Mouse (Mus musculus): Measurements from ENCODE around the gene Agtpbp1. TPM values are rescaled to one million over a fixed set of nuclear protein-coding genes. Genes with fewer than 3 reads are reported as not detected.
"Not testable (repeated sequence)": the region's sequence is repeated elsewhere in the genome, so short reads cannot be mapped to it uniquely, and the experiment has no call there.

Gene Agtpbp1
- total RNA-seq (2021) = 29.6 and 32.2 TPM in 2 replicates
- long read RNA-seq, experiment 1, partial matches to known transcripts = 2 of 12 reads
- long read RNA-seq, experiment 1, other reads (novel, unspliced or antisense) = 8 of 12 reads
- long read RNA-seq, experiment 2, full-length matches to known transcripts = 3 of 11 reads
- long read RNA-seq, experiment 2, partial matches to known transcripts = 0 of 11 reads
- long read RNA-seq, experiment 2, other reads (novel, unspliced or antisense) = 8 of 11 reads

DNA sequence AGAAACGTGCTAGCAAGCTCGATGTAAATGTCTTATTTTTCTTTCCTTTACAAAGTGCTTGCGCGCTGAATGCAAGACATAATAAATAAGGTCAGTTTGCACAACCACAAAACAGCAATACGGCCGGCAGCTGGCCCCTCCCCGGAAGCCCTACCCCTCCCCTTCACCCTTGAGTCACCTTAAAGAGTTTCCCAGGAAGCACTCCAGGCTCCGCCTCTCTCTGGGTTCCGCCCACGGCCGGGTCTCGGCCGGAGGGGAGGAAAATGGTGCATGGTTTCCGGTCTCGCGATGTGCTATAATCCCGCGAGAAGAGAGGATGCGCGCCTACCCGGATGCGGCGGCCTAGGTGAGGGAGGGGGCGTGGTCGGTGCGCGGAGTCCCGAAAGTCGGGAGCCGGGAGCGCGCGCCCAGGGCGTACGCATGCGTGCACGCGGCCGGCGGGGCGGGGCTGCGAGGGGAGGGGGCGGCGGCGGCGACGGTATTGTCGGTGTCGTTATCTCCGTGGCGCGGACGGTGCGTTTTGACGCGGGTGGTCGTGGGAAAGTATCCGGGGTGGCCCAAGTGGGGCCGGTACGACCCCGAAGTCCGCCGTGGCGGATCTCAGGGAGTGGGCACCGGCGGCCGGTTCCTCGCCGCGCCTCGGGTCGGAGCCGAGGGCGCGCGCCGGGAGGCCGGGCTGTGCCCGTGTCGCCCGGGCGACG, at the start of gene Agtpbp1, which contains the start of gene Naa35:
TSS of gene Agtpbp1 (minus strand) at position 281 of the 701 bp plus-strand sequence.
TSS of gene Naa35 (plus strand) at position 313 of the 701 bp plus-strand sequence.
- peak; percentile 100 for DNase-seq

GRCm38 (mm10) chr13:59634637-59635036, 49.6 kb upstream of the Agtpbp1 start:
- no peak for DNase-seq

DNA sequence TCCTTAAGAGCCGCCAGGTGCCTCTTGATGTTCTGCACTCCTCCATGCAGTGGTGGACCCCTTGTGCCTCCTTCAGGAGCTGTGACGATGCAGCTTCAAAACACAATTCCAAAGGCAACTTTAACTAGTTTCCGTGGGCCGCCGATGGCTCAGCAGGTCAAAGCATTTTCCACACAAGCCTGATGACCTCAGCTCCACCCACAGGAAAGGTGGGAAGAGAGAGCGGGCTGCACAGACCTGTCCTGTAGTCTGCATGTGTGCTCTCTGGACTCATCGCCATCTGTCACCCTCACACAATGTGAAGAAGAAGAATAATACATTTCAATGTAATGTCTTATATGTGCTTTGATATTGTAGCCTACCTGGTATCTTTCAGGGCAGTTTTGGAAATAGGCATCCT, 41.7 kb upstream of the Agtpbp1 start:
- no peak for DNase-seq

DNA sequence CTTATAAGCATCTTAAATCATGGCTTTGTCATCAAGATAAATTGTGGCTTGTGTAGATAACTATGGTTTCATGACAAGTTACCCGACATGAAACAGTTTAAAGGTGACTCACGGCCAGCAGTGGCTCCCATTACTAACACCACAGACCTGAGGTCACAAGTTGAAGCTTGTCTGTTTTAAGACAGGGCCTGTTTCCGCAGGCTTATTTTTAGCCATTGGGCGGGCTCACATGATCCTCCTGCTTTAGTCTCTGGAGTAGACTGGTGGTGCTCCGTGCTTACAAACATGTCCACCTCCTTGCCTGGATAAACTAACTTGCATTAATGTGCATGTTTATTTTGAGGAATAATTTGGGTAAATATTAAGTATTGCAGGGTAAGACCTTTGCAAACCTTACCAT, 39.9 kb upstream of the Agtpbp1 start:
- no peak for DNase-seq

GRCm38 (mm10) chr13:59624389-59624788, 39.4 kb upstream of the Agtpbp1 start:
- DNase-seq = no peak

DNA sequence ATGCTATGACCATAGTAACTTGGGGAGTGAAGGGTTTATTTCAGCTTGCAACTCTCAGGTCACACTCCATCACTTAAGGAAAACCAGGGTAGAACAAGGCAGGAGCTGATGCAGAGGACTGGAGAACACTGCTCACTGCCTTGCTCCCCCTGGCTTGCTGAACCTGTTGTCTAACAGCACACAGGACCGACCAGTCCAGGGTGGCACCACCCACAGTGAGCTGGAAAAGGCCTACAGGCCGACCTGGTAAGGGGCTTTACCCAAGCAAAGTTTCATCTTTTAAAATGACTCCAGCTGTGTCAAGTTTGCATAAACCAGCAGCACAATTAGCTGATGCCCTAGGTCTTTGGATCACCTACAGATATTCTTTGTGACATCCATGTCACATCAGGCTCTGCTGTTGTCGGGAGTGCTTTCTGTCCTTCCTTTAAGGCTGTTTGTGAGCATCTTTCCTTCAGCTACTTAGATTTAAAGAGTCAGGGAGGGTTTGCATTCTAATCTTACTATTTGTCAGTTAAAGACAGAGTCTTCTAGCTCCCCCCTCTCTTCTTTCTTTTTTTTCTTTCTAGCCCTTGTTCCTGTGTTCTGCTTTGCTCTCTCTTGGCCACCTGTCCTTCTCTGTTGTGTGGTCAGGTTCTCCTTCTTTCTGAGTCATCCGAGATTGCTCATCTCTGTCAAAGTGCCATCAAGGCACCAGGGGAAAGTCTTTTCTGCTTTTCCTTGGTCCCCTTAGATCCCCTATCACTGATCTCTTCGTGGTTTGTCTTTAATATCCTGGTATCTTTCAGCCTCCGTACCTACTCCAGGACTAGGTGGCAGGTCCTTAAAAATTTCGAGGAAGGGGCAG, 36.8 kb upstream of the Agtpbp1 start:
- no peak for DNase-seq

- no peak for DNase-seq
Observed at GRCm38 (mm10) chr13:59618463-59618862, 33.4 kb upstream of the Agtpbp1 start.

- DNase-seq = no peak
Observed at GRCm38 (mm10) chr13:59615554-59615953, 30.5 kb upstream of the Agtpbp1 start.

DNA sequence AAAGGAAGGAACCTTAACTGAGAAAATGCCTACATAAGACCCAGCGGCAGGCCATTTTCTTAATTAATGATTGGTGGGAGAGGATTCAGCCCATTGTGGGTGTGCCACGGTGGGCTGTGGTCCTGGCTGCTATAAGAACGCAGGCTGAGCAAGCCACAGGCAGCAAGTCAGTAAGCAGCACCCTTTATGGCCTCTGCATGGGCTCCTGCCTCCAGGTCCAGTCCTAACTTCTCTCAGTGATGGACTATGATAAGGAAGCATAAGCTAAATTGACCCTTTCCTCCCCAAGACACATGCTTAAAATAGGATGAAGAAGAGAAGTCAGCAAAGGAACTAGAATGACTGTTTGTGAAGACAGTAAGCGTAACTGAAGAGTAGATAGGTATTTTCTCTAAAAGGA, 30.1 kb upstream of the Agtpbp1 start:
- DNase-seq = no peak

DNA sequence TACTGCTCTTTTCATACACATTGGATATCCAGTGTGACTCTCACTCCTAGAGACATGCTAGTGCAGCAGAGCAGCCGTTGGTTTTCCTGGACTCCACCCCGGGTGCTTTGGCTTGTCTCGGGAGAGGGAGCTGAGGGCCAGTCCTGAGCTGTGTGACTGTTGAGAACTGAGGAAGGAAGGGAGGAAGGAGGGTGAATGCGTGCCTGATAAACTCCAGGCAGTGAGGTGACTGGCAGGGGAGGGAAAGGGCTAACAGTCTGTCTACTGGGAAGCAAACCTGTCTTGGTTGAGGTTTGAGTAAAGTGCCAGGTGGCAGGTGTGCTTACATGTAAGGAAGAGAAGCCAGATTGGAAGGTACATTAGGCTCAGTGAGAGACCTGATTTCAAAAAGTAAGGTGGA, 28.8 kb upstream of the Agtpbp1 start:
- DNase-seq = no peak

DNA sequence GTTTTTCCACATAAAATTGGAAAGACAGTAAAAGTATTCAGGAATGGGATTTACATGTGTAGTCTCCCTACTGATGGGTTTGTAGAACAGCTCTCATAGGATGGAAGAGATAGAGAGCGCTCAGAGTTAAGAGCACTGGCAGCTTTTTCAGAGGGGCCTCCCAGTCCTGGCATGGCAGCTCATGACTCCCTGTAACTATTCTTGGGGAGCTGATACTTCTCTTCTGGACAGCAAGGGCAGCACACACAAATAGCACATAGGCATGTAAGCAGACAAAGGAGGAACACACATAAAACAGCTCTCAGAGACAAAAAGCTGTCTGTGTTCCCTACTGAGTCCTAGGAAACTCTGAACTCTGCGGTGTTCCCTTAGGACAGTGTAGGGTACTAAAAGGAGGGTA, 25.4 kb upstream of the Agtpbp1 start:
- DNase-seq = no peak

DNA sequence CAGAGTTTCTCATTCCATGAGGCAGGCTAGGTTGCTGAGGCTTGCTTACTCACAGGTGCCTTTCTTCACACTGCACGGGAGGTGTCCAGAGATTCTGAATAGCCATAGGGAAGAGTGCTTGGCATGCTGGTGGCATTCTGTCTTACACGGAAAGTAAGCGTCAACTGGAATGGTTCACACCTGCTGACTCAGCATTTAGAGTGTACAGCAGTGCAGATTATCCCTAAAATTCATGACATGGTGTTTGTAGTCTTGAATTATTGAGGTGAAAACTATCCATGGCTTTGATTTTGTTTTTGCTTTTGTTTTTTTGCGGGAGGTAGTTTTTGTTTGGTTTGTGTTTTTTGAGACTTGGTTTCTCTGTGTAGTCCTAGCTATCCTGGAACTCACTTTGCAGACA, 24.9 kb upstream of the Agtpbp1 start:
- no peak for DNase-seq

DNA sequence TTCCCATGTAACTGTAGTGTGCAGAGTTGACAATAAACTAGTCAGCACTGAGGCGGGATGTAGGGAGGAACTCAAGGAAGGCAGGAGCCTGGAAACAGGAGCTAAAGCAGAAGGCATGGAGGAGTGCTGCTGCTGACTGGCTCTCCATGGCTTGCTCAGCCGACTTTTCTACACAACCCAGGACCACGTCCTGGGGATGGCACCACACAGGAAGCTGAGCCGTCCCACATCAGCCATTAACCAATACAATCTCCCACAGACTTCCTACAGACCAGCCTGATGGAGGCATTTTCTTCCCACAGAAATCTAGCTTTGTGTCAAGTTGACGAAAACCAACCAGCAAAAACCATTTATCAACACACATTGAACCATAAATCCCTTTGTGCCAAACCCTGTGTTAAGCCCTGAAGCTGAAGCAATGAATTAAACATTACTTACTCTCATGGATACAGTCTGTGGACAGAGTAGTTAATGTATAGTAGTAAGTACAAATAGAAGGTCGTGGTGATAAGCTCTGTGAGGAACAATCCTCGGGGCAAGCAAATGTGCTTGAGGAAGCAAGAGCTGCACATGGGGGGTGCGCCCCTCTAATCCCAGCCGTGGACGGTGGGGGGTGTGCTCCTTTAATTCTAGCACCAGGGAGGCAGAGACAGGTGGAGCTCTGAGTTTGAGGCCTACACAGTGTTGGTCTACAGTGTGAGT, 20.3 kb upstream of the Agtpbp1 start:
- DNase-seq = no peak

GRCm38 (mm10) chr13:59604511-59604910, 19.5 kb upstream of the Agtpbp1 start:
- no peak for DNase-seq

GRCm38 (mm10) chr13:59603096-59603495, 18.1 kb upstream of the Agtpbp1 start:
- DNase-seq = no peak

DNA sequence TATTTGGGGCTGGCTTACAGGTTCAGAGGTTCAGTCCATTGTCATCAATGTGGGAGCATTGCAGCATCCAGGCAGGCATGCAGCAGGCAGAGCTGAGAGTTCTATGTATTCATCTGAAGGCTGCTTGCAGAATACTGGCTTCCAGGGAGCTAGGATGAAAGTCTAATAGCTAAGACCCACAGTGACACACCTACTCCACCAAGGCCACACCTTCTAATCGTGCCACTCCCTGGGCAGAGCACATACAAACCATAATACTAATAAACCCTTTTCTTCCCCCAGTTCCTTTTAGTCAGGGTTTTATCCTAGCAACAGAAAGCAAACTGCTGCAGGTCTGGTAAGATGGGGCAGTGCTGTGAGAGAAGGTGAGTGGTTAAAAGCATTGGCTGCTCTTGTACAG, 7.6 kb upstream of the Agtpbp1 start:
- DNase-seq = no peak

DNA sequence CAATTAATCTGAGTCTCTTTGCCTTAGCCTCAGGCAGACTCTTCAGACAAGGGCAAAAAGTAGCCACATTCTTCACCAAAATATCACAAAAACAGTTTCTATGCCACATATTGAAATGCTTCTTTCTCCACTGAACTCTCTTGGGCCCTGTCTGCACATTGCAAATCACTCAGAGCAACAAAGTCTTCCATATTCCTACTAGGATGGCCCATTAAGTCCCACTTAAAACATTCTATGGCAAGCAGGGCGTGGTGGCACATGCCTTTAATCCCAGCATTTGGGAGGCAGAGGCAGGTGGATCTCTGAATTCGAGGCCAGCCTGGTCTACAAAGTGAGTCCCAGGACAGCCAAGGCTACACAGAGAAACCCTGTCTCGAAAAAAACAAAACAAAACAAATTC, 7.0 kb upstream of the Agtpbp1 start:
- DNase-seq = not testable (repeated sequence)

DNA sequence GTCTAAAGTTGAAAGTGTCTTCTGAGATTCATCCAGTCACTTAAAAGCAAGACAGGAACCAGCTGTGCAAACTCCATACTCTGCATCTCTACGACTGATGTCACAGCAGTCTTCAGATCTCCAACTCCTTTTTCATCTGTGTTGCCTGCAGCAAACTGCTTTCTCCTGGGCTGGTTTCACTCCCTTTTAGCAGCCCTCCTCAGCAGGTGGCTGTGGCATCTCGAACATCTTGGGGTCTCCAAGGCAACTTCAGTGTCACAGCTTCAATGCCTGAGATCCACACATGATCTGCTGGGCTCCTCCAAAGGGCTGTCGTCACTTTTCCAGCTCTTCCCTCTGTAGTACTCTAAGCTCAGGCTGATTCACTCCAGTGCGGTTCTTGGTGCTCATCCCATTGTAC, 5.7 kb upstream of the Agtpbp1 start:
- DNase-seq = no peak

DNA sequence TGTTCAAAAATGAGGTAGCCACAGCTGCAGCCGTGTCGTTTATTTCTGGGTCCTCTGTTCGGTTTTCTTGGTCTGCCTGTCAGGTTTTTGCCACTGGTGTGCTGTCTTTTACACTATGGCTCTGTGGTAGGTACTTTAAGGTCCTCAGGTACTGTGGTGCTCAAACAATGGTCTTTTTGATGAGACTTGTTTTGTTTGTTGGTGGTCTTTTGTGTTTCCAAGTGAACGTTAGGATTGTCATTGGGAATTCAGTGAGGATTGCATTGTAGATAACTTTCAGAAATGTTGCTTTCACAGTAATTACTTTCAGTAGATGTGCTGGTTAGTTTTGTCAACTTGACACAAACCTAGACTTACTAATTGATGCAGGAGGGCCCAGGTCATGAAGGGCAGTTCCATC, 4.6 kb upstream of the Agtpbp1 start:
- no peak for DNase-seq

DNA sequence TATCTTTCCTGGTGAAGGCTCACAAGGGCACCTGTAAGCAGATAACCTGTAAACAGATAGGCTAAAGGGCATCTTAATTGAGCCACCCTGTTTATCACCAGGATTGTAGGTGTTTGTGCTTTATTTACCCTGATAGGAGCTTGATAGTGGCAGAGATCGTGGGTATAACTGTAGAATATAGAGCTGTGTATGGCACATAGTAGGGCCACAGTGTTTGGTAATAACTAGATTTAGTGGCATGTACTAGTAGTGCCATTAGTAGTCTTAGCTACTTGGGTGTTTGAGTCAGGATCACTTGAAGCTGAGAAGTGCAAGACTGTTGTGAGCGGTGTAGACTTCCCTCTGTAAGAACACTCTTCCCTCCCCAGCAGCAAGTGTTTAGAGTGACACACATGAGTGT, 2.2 kb upstream of the Agtpbp1 start:
- no peak for DNase-seq

- DNase-seq = no peak
Observed at GRCm38 (mm10) chr13:59585648-59586005, 600 bp upstream of the Agtpbp1 start.

DNA sequence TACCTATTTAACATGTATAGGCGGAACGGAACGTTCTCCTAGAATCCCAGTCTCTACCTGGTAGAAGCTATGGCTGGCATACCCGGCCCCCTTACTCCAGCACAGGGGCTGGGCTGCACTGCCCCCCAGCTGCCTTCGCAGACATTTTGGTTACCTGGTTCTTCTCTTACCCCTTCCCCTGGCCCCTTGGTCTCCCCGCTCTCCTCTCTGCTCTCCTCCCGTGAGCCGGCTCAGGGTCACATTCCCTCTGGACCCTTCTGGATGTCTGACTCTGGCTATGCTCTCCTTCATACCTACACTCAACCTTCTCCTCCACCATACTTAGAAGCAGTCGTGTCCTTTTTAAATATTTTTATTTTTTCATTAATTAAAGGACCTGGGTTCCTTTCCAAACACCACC, 546 bp downstream of the Agtpbp1 start:
- peak; percentile 63 for DNase-seq

DNA sequence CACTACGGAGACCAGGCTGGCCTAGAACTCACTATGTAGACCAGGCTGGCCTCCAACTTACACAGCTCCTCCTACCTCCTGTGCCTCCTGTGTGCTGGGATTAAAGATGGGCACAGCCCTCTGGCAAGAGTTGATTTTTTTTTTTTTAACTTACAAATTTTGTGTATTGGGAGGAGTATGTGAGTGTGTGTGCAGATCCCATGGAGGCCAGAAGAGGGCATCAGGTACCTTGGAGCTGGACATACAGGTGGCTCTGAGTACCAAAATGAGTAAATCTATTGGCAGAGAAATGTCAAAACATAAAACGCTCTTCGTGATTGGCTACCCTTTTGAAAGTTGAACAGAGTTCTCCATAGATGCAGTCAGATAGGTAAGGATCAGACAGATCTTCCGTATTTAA, 4.1 kb downstream of the Agtpbp1 start:
- no peak for DNase-seq

Data from adrenal gland, postnatal 14 days (tissue).